Mouse (Mus musculus) intestine, postnatal 0 days (tissue): Measurements from ENCODE around the gene C9orf72. TPM values are rescaled to one million over a fixed set of nuclear protein-coding genes. Genes with fewer than 3 reads are reported as not detected.

Source experiments
- ATAC-seq: fragments of 200-750 bp; cut with Nextera tagmentation; 2 replicates; pipeline ENCODE4 v1.8.0; 2017; ENCODE audit warnings: mild to moderate bottlenecking, moderate TSS enrichment, moderate library complexity
- H3K27ac ChIP-seq: fragments of 300-500 bp; sonication (generic); 2 replicates; pipeline ENCODE4 v1.5.1; 2014; ENCODE audit warnings: mild to moderate bottlenecking, low read depth, low read length, moderate library complexity
- H3K27me3 ChIP-seq: fragments of 300-500 bp; sonication (generic); replicated peaks from 2 replicates; pipeline ENCODE4 v1.6.1; 2014; ENCODE audit warnings: low read length, mixed read lengths; ENCODE audit not compliant: control insufficient read depth, insufficient read depth
- H3K36me3 ChIP-seq: fragments of 300-500 bp; sonication (generic); 2 replicates; pipeline ENCODE4 v1.6.1; 2014; ENCODE audit warnings: mild to moderate bottlenecking, moderate library complexity; ENCODE audit not compliant: control insufficient read depth, insufficient read depth
- H3K4me1 ChIP-seq: fragments of 300-500 bp; sonication (generic); replicated peaks from 2 replicates; pipeline ENCODE4 v1.6.1; 2014; ENCODE audit warnings: antibody characterized with exemption, low read length, mixed read lengths; ENCODE audit not compliant: control insufficient read depth, insufficient read depth
- H3K4me2 ChIP-seq: fragments of 300-500 bp; sonication (generic); replicated peaks from 2 replicates; pipeline ENCODE4 v1.6.1; 2014; ENCODE audit warnings: low read depth, mild to moderate bottlenecking, moderate library complexity
- H3K4me3 ChIP-seq: fragments of 300-500 bp; sonication (generic); 2 replicates; pipeline ENCODE4 v1.5.1; 2014; ENCODE audit warnings: low read depth, low read length
- H3K9ac ChIP-seq: fragments of 300-500 bp; sonication (generic); 2 replicates; pipeline ENCODE4 v1.6.1; 2014; ENCODE audit warnings: mild to moderate bottlenecking, low read depth, low read length
- H3K9me3 ChIP-seq: fragments of 300-500 bp; sonication (generic); 2 replicates; pipeline ENCODE4 v1.6.1; 2016; ENCODE audit warnings: mixed run types; ENCODE audit not compliant: control insufficient read depth
- CTCF ChIP-seq: sonication (generic); IDR thresholded peaks from 2 replicates; pipeline ENCODE4 v1.5.1; 2016; ENCODE audit warnings: low read depth, mild to moderate bottlenecking, control low read depth, antibody characterized with exemption, moderate library complexity
- WGBS: fragments of 180-500 bp; shearing (Covaris S2); extraction: QIAGEN DNeasy Blood & Tissue Kit; methylation state at CpG from one replicate; pipeline ENCODE4 v1.1.7; 2014; 5-methylcytosine and 5-hydroxymethylcytosine counted together
- polyA plus RNA-seq: library from polyadenylated mRNA; unstranded; fragments of >200 nt; fragmentation: Nextera tagmentation; extraction: Ambion mirVana; gene quantifications from 2 replicates; pipeline ENCODE4 v1.2.1, GENCODE M21; 2015

C9orf72 gene
- polyA plus RNA-seq, 1 experiment from 2014 or later, result 10.1 TPM

GRCm38 (mm10) chr4:35148326-35148725, 77.6 kb downstream of the C9orf72 start:
- Histone ChIP-seq H3K4me1 (no peaks in the 10 kb centered on the region), H3K27ac (no peak overlapping the region), H3K4me3 (no peak overlapping the region), H3K9me3 (no peaks in the 10 kb centered on the region), H3K4me2 (no peak overlapping the region), H3K27me3 (no peaks in the 10 kb centered on the region), H3K9ac (no peak overlapping the region), H3K36me3 (no peaks in the 10 kb centered on the region)
- no peak for TF ChIP-seq CTCF
- 70% methylated on average over 4 of the region's 4 CpGs for WGBS
- no peak for ATAC-seq

- WGBS, result 49% methylated on average over 5 of the region's 5 CpGs
These were observed 79.4 kb downstream of the C9orf72 start for GRCm38 (mm10) chr4:35146597-35146996.

GRCm38 (mm10) chr4:35145726-35146125, 80.2 kb downstream of the C9orf72 start:
- Histone ChIP-seq H3K4me3 (no peak overlapping the region), H3K9ac (no peak overlapping the region), H3K9me3 (no peaks in the 10 kb centered on the region), H3K27ac (no peak overlapping the region; the same call in 1 of the 2 replicates), H3K27me3 (no peaks in the 10 kb centered on the region), H3K4me2 (no peak overlapping the region), H3K36me3 (no peaks in the 10 kb centered on the region), H3K4me1 (no peaks in the 10 kb centered on the region)
- 56% methylated on average over 10 of the region's 10 CpGs for WGBS
- TF ChIP-seq CTCF, result no peak
- no peak for ATAC-seq

More at GRCm38 (mm10) chr4:35146597-35146996, 79.4 kb downstream of the C9orf72 start:
- H3K4me1 ChIP-seq, result no peaks in the 10 kb centered on the region
- no peak overlapping the region for H3K4me3 ChIP-seq
- ATAC-seq, result no peak
- TF ChIP-seq CTCF, result no peak
- H3K27me3 ChIP-seq, result no peaks in the 10 kb centered on the region
- no peak overlapping the region for H3K4me2 ChIP-seq
- H3K36me3 ChIP-seq, result no peaks in the 10 kb centered on the region
- H3K27ac ChIP-seq, result no peak overlapping the region
- H3K9ac ChIP-seq, result no peak overlapping the region
- no peaks in the 10 kb centered on the region for H3K9me3 ChIP-seq

GRCm38 (mm10) chr4:35143472-35144102, 82.4 kb downstream of the C9orf72 start:
- Histone ChIP-seq H3K27me3 (no peaks in the 10 kb centered on the region), H3K4me1 (no peaks in the 10 kb centered on the region), H3K36me3 (no peaks in the 10 kb centered on the region), H3K4me2 (no peak overlapping the region; the same call in 1 of the 2 replicates), H3K9ac (no peak overlapping the region), H3K27ac (no peak overlapping the region), H3K4me3 (no peak overlapping the region), H3K9me3 (no peaks in the 10 kb centered on the region)
- 72% methylated on average over 12 of the region's 12 CpGs for whole genome bisulfite sequencing
- TF ChIP-seq CTCF, result no peak
- no peak for ATAC-seq

Other genes with a start within 250 kb of the C9orf72 start
- gene Ifnk, start 74.1 kb downstream of the C9orf72 start, polyA plus RNA-seq, result 0.25 and 0.51 TPM in 2 replicates
- gene Mob3b, start 68.7 kb downstream of the C9orf72 start, polyA plus RNA-seq, result 21.0 and 21.2 TPM in 2 replicates